Mouse (Mus musculus): Measurements from ENCODE around the gene Epha2. TPM values are rescaled to one million over a fixed set of nuclear protein-coding genes. Genes with fewer than 3 reads are reported as not detected.
A peak's percentile ranks its signal among the peaks of the same experiment; 100 is the strongest.

Epha2 gene
- polyA plus RNA-seq, 1 experiment = 6.4 TPM

GRCm38 (mm10) chr4:141269080-141269479 lies 32.0 kb upstream of the Epha2 start:
- DNase-seq (ENCODE audit: low read depth) = no peak
- TF ChIP-seq POLR2A (IDR thresholded peaks at IDR 0.05; ENCODE audit: borderline replicate concordance, extremely low read depth, insufficient read depth, insufficient read length, poor library complexity, severe bottlenecking) = no peak
- TF ChIP-seq CTCF (IDR thresholded peaks at IDR 0.05; ENCODE audit: borderline replicate concordance, extremely low read depth, insufficient read depth, insufficient read length) = 0 out of 2 replicates have a peak, but pooled peaks have one; percentile 1

- DNase-seq (ENCODE audit: low read depth) = no peak
- TF ChIP-seq CTCF (IDR thresholded peaks at IDR 0.05; ENCODE audit: borderline replicate concordance, extremely low read depth, insufficient read depth, insufficient read length) (no peak), POLR2A (IDR thresholded peaks at IDR 0.05; ENCODE audit: borderline replicate concordance, extremely low read depth, insufficient read depth, insufficient read length, poor library complexity, severe bottlenecking) (no peak)
These were observed 30.7 kb upstream of the Epha2 start for GRCm38 (mm10) chr4:141270201-141270940.

- no peak for DNase-seq (ENCODE audit: low read depth)
- TF ChIP-seq CTCF (IDR thresholded peaks at IDR 0.05; ENCODE audit: borderline replicate concordance, extremely low read depth, insufficient read depth, insufficient read length) (no peak), POLR2A (IDR thresholded peaks at IDR 0.05; ENCODE audit: borderline replicate concordance, extremely low read depth, insufficient read depth, insufficient read length, poor library complexity, severe bottlenecking) (no peak)
These were observed 29.8 kb upstream of the Epha2 start for GRCm38 (mm10) chr4:141271228-141271627.

- TF ChIP-seq POLR2A (IDR thresholded peaks at IDR 0.05; ENCODE audit: borderline replicate concordance, extremely low read depth, insufficient read depth, insufficient read length, poor library complexity, severe bottlenecking) = no peak
- no peak for TF ChIP-seq CTCF (IDR thresholded peaks at IDR 0.05; ENCODE audit: borderline replicate concordance, extremely low read depth, insufficient read depth, insufficient read length)
- no peak for DNase-seq (ENCODE audit: low read depth)
These were observed 29.3 kb upstream of the Epha2 start for GRCm38 (mm10) chr4:141271721-141272120.

- DNase-seq (ENCODE audit: low read depth) = no peak
These were observed 28.2 kb upstream of the Epha2 start for GRCm38 (mm10) chr4:141272878-141273277.

GRCm38 (mm10) chr4:141273296-141273695 lies 27.7 kb upstream of the Epha2 start:
- peak; percentile 90 for DNase-seq (ENCODE audit: low read depth)
- no peak for TF ChIP-seq POLR2A (IDR thresholded peaks at IDR 0.05; ENCODE audit: borderline replicate concordance, extremely low read depth, insufficient read depth, insufficient read length, poor library complexity, severe bottlenecking)
- TF ChIP-seq CTCF (IDR thresholded peaks at IDR 0.05; ENCODE audit: borderline replicate concordance, extremely low read depth, insufficient read depth, insufficient read length) = peak; percentile 100

More at GRCm38 (mm10) chr4:141272878-141273277, 28.2 kb upstream of the Epha2 start:
- no peak for TF ChIP-seq CTCF (IDR thresholded peaks at IDR 0.05; ENCODE audit: borderline replicate concordance, extremely low read depth, insufficient read depth, insufficient read length)
- TF ChIP-seq POLR2A (IDR thresholded peaks at IDR 0.05; ENCODE audit: borderline replicate concordance, extremely low read depth, insufficient read depth, insufficient read length, poor library complexity, severe bottlenecking) = no peak

- TF ChIP-seq POLR2A (IDR thresholded peaks at IDR 0.05; ENCODE audit: borderline replicate concordance, extremely low read depth, insufficient read depth, insufficient read length, poor library complexity, severe bottlenecking) = no peak
- peak; percentile 81 for DNase-seq (ENCODE audit: low read depth)
These were observed 26.3 kb upstream of the Epha2 start for GRCm38 (mm10) chr4:141274485-141275341.

GRCm38 (mm10) chr4:141277157-141277556 lies 23.9 kb upstream of the Epha2 start:
- no peak for DNase-seq (ENCODE audit: low read depth)
- no peak for TF ChIP-seq CTCF (IDR thresholded peaks at IDR 0.05; ENCODE audit: borderline replicate concordance, extremely low read depth, insufficient read depth, insufficient read length)
- no peak for TF ChIP-seq POLR2A (IDR thresholded peaks at IDR 0.05; ENCODE audit: borderline replicate concordance, extremely low read depth, insufficient read depth, insufficient read length, poor library complexity, severe bottlenecking)

GRCm38 (mm10) chr4:141278154-141278553 lies 22.9 kb upstream of the Epha2 start:
- no peak for DNase-seq (ENCODE audit: low read depth)
- no peak for TF ChIP-seq CTCF (IDR thresholded peaks at IDR 0.05; ENCODE audit: borderline replicate concordance, extremely low read depth, insufficient read depth, insufficient read length)
- TF ChIP-seq POLR2A (IDR thresholded peaks at IDR 0.05; ENCODE audit: borderline replicate concordance, extremely low read depth, insufficient read depth, insufficient read length, poor library complexity, severe bottlenecking) = no peak

- TF ChIP-seq CTCF (IDR thresholded peaks at IDR 0.05; ENCODE audit: borderline replicate concordance, extremely low read depth, insufficient read depth, insufficient read length) = no peak
- DNase-seq (ENCODE audit: low read depth) = no peak
These were observed 21.7 kb upstream of the Epha2 start for GRCm38 (mm10) chr4:141279327-141279726.

- TF ChIP-seq CTCF (IDR thresholded peaks at IDR 0.05; ENCODE audit: borderline replicate concordance, extremely low read depth, insufficient read depth, insufficient read length) (no peak), POLR2A (IDR thresholded peaks at IDR 0.05; ENCODE audit: borderline replicate concordance, extremely low read depth, insufficient read depth, insufficient read length, poor library complexity, severe bottlenecking) (no peak)
These were observed 21.3 kb upstream of the Epha2 start for GRCm38 (mm10) chr4:141279783-141280182.

More at GRCm38 (mm10) chr4:141279783-141280182, 21.3 kb upstream of the Epha2 start:
- DNase-seq (ENCODE audit: low read depth) = no peak

Measured in brain, embryonic 14.5 days (tissue).